Mouse (Mus musculus) kidney, adult 2 months (tissue): ENCODE measurements around the gene Slc17a9. TPM values are rescaled to one million over a fixed set of nuclear protein-coding genes. Genes with fewer than 3 reads are reported as not detected.
A peak's percentile ranks its signal among the peaks of the same experiment; 100 is the strongest.
"Not testable (repeated sequence)": the region's sequence is repeated elsewhere in the genome, so short reads cannot be mapped to it uniquely, and the experiment has no call there.

Experiments
- DNase-seq: peaks from one replicate; pipeline ENCODE4 v3.0.0; 2021
- H3K27ac ChIP-seq: fragments of 200-500 bp; 2 replicates; pipeline ENCODE4 v1.5.1; 2012; ENCODE audit warnings: low read depth, low read length, control low read depth, inconsistent platforms; ENCODE audit not compliant: insufficient read depth
- H3K27me3 ChIP-seq: fragments of 200-500 bp; replicated peaks from 2 replicates; pipeline ENCODE4 v1.6.1; 2012; ENCODE audit warnings: mild to moderate bottlenecking, moderate library complexity, low read length, inconsistent platforms; ENCODE audit not compliant: control insufficient read depth, insufficient read depth
- H3K36me3 ChIP-seq: fragments of 200-500 bp; 2 replicates; pipeline ENCODE4 v1.6.1; 2012; ENCODE audit warnings: mild to moderate bottlenecking, moderate library complexity, low read length, inconsistent platforms; ENCODE audit not compliant: control insufficient read depth, insufficient read depth
- H3K4me1 ChIP-seq: fragments of 200-500 bp; 2 replicates; pipeline ENCODE4 v1.6.1; 2011; ENCODE audit warnings: low read length; ENCODE audit not compliant: control insufficient read depth, insufficient read depth
- H3K4me3 ChIP-seq: fragments of 200-500 bp; 2 replicates; pipeline ENCODE4 v1.5.1; 2011; ENCODE audit warnings: mild to moderate bottlenecking, low read depth, low read length, control low read depth; ENCODE audit not compliant: insufficient read depth
- CTCF ChIP-seq: fragments of 200-500 bp; conservative IDR thresholded peaks from 2 replicates; pipeline ENCODE4 v1.5.1; 2011; ENCODE audit warnings: low read depth, mild to moderate bottlenecking, control low read depth, low read length, moderate library complexity, mixed read lengths; ENCODE audit not compliant: insufficient read depth, insufficient read length
- POLR2A ChIP-seq: fragments of 200-500 bp; IDR thresholded peaks from one replicate; pipeline ENCODE4 v1.6.1; 2011; ENCODE audit warnings: low read depth, low read length, control low read depth
- WGBS: fragments of 180-500 bp; shearing (Covaris S2); methylation state at CpG from one replicate; pipeline ENCODE4 v1.1.7; 2018; 5-methylcytosine and 5-hydroxymethylcytosine counted together
- polyA plus RNA-seq: library from polyadenylated mRNA; depleted of rRNA; stranded (reverse); fragments of >200 nt; gene quantifications from 2 replicates; pipeline ENCODE4 v1.2.3, GENCODE M21; 2012

Slc17a9 gene
- polyA plus RNA-seq, 1 experiment, result 3.0 TPM

- H3K4me3 ChIP-seq, result peak overlapping the region; percentile 78
- H3K4me1 ChIP-seq, result peaks cover 13% of the 10 kb centered on the region; the same call in 1 of the 2 replicates
- TF ChIP-seq CTCF (0 out of 2 replicates have a peak, but pooled peaks have one; percentile 3), POLR2A (no peak)
- H3K36me3 ChIP-seq, result peaks cover 1% of the 10 kb centered on the region; the same call in 1 of the 2 replicates
- 1% methylated on average over 64 of the region's 64 CpGs for WGBS
- peak overlapping the region; percentile 76 for H3K27ac ChIP-seq
- no peaks in the 10 kb centered on the region for H3K27me3 ChIP-seq
- no peak for DNase-seq
Measured at GRCm38 (mm10) chr2:180710276-180711155, 14.5 kb upstream of the Slc17a9 start.

DNA sequence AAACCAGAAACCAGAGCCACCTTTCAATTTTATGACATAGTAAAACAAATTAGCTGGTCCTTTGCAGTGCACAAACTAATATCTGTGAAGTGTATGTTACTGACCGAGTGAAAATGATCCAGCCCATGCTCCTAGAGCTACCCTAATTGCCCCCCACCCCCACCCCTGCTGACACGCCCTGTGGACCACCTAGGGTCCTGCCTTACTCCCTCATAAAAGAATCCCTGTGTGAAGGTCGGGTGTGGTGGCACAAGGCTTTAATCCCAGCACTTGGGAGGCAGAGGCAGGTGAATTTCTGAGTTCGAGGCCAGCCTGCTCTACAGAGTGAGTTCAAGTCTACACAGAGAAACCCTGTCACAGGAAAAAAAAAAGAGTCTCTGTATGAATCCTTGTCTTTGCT, 13.5 kb upstream of the Slc17a9 start:
- DNase-seq, result no peak
- no peak for TF ChIP-seq POLR2A
- TF ChIP-seq CTCF, result no peak
- H3K27ac ChIP-seq, result no peak overlapping the region
- WGBS, result 51% methylated on average over 4 of the region's 4 CpGs
- no peaks in the 10 kb centered on the region for H3K27me3 ChIP-seq
- peaks cover 1% of the 10 kb centered on the region; the same call in 1 of the 2 replicates for H3K36me3 ChIP-seq
- H3K4me1 ChIP-seq, result peaks cover 13% of the 10 kb centered on the region; the same call in 1 of the 2 replicates
- no peak overlapping the region for H3K4me3 ChIP-seq

DNA sequence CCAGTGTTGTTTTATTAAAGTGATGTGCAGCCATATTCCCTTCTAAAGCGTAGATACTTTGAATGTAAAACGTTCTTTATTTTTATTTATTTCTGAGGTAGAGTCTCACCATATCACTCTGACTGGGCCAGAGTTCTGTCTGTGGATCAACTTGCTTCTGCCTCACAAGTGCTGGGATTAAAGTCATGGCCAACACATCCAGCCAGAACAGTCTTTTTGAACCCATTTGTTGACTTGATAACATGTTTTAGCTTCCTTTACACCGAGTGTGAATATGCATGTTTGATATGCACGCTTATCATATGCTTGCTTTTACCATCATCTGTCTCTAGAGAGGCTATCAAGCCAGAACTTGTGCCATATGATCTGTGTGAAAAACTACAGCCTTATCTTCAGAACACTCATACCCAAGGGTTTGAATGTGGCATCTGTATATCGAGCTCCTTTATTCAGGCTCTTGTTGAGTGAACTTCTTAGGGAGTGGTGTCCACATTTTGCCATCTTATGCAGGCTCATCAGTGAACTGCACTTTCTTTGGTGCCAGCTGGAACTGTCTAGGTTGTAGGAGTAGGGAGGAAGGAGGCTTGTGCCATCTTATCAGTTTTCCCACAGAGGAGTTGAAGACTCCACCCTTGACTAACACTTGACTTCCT, 12.9 kb upstream of the Slc17a9 start:
- no peak for DNase-seq
- Histone ChIP-seq H3K4me3 (no peak overlapping the region), H3K4me1 (peaks cover 13% of the 10 kb centered on the region; the same call in 1 of the 2 replicates), H3K27me3 (no peaks in the 10 kb centered on the region), H3K27ac (no peak overlapping the region), H3K36me3 (peaks cover 1% of the 10 kb centered on the region)
- WGBS, result 90% methylated on average over 5 of the region's 5 CpGs
- TF ChIP-seq CTCF (no peak), POLR2A (no peak)

DNA sequence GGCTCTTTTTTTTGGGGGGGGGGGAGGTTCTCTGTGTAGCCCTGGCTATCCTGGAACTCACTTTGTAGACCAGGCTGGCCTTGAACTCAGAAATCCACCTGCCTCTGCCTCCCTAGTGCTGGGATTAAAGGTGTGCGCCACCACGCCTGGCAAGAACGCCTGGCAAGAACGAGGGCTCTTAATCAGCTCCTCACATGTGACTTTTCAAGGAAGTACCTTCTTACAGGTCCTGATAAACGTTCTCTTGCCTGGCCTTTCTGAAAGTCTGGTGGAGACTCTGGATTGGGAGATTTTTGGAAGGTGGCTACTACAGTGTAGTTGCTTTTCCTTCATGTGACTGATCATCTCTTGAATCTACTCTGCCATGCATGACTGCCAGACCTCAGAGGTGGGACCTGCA, 2.3 kb upstream of the Slc17a9 start:
- peaks cover 12% of the 10 kb centered on the region; the same call in 1 of the 2 replicates for H3K4me1 ChIP-seq
- 93% methylated on average over 5 of the region's 5 CpGs for WGBS
- not testable (repeated sequence) for H3K36me3 ChIP-seq, H3K4me3 ChIP-seq, DNase-seq, H3K27ac ChIP-seq, H3K27me3 ChIP-seq

GRCm38 (mm10) chr2:180723865-180724264, 1.2 kb upstream of the Slc17a9 start:
- Histone ChIP-seq H3K27me3 (no peaks in the 10 kb centered on the region), H3K4me3 (no peak overlapping the region), H3K27ac (no peak overlapping the region), H3K36me3 (peaks cover 2% of the 10 kb centered on the region; the same call in 1 of the 2 replicates), H3K4me1 (peaks cover 12% of the 10 kb centered on the region; the same call in 1 of the 2 replicates)
- no peak for DNase-seq
- TF ChIP-seq POLR2A (no peak), CTCF (no peak)
- 60% methylated on average over 2 of the region's 2 CpGs for WGBS

- H3K4me3 ChIP-seq, result peak overlapping the region; percentile 27; the same call in 1 of the 2 replicates
- TF ChIP-seq CTCF, result no peak
- no peak for TF ChIP-seq POLR2A
- 6% methylated on average over 6 of the region's 6 CpGs for WGBS
- H3K36me3 ChIP-seq, result peaks cover 2% of the 10 kb centered on the region; the same call in 1 of the 2 replicates
- H3K27me3 ChIP-seq, result no peaks in the 10 kb centered on the region
- no peak overlapping the region for H3K27ac ChIP-seq
- no peak for DNase-seq
- H3K4me1 ChIP-seq, result peaks cover 12% of the 10 kb centered on the region; the same call in 1 of the 2 replicates
Measured at GRCm38 (mm10) chr2:180725414-180725778, 333 bp downstream of the Slc17a9 start.
